Mouse (Mus musculus) G1E (cell line): Measurements from ENCODE around the gene Mcee. TPM values are rescaled to one million over a fixed set of nuclear protein-coding genes. Genes with fewer than 3 reads are reported as not detected.

ENCODE experiments used
- ATAC-seq: 2 replicates; pipeline ENCODE4 v1.8.0; 2016; ENCODE audit warnings: mild to moderate bottlenecking; ENCODE audit not compliant: insufficient number of reproducible peaks, poor library complexity, low FRiP score, severe bottlenecking; ENCODE audit errors: extremely low read depth
- DNase-seq: peaks from one replicate; pipeline ENCODE4 v3.0.0; 2012; ENCODE audit warnings: low spot score
- H3K27me3 ChIP-seq: 2 replicates; pipeline ENCODE4 v1.6.1; 2012; ENCODE audit warnings: mild to moderate bottlenecking, low read length, inconsistent platforms; ENCODE audit not compliant: insufficient read depth
- H3K36me3 ChIP-seq: replicated peaks from 2 replicates; pipeline ENCODE3; 2012; ENCODE audit warnings: mild to moderate bottlenecking, inconsistent platforms
- H3K4me1 ChIP-seq: 2 replicates; pipeline ENCODE4 v1.6.1; 2012; ENCODE audit warnings: low read depth, low read length, inconsistent platforms, mixed read lengths; ENCODE audit not compliant: insufficient read depth
- H3K4me3 ChIP-seq: 2 replicates; pipeline ENCODE4 v1.5.1; 2012; ENCODE audit warnings: low read depth, mild to moderate bottlenecking, inconsistent platforms, low read length, moderate library complexity, mixed read lengths
- H3K9me3 ChIP-seq: replicated peaks from 2 replicates; pipeline ENCODE4 v1.6.1; 2012; ENCODE audit warnings: inconsistent platforms
- CTCF ChIP-seq: IDR thresholded peaks from 2 replicates; pipeline ENCODE4 v1.5.1; 2012; ENCODE audit warnings: low read depth, low read length, inconsistent platforms, mixed read lengths
- GATA1 ChIP-seq: IDR thresholded peaks from 2 replicates; pipeline ENCODE4 v1.6.1; 2012; ENCODE audit warnings: borderline replicate concordance, low read length, inconsistent platforms, mixed read lengths
- GATA2 ChIP-seq: IDR thresholded peaks from 2 replicates; pipeline ENCODE4 v1.6.1; 2012; ENCODE audit warnings: low read depth, low read length, inconsistent platforms, borderline replicate concordance
- POLR2AphosphoS5 ChIP-seq: IDR thresholded peaks from 2 replicates; pipeline ENCODE4 v1.6.1; 2012; ENCODE audit warnings: low read depth, low read length, inconsistent platforms; ENCODE audit not compliant: insufficient replicate concordance
- TAL1 ChIP-seq: conservative IDR thresholded peaks from 2 replicates; pipeline ENCODE4 v1.6.1; 2012; ENCODE audit warnings: low read depth, low read length, inconsistent platforms, mixed read lengths
- polyA plus RNA-seq: library from polyadenylated mRNA; stranded (reverse); fragments of >175 nt; gene quantifications from 2 replicates; pipeline ENCODE4 v1.2.3, GENCODE M21; 2012
- total RNA-seq, 2 experiments: library from RNA; stranded (forward) in 1 of 2; stranded (reverse) in 1 of 2; fragments of 200-1000 nt in 1 of 2; fragments of >200 nt in 1 of 2; fragmentation: Nextera tagmentation in 1 of 2; gene quantifications; 2 replicates each; pipeline ENCODE4 v1.2.3; 2014 to 2017

Mcee gene
- total and polyA plus RNA-seq, 3 experiments = 2.8 to 75.4 (median 39.3) TPM

DNA sequence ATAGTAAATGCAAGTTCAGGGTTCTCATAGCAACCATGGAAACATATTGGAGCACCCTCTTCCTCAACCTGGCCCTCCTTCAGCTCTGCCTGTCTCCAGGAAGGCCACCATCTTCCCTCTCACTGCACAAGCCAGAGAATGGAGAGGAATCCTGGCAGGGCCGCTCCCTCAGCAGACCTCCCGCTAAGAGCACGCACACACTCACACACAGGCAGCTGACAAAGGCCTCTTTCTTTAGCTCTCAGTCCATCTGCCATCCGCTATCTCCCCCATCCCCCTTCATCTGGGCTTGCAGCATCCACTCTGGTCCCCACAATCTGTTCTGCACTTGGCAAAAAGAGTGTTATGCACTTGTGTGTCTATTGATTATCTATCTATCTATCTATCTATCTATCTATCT is 59.0 kb downstream of the Mcee start:
- H3K36me3 ChIP-seq = no peaks in the 10 kb centered on the region
- no peaks in the 10 kb centered on the region for H3K27me3 ChIP-seq
- no peak overlapping the region for H3K4me3 ChIP-seq
- ATAC-seq (no peak), DNase-seq (no peak)
- H3K4me1 ChIP-seq = no peaks in the 10 kb centered on the region
- TF ChIP-seq CTCF = no peak
- no peak for TF ChIP-seq POLR2AphosphoS5
- no peak for TF ChIP-seq GATA1
- TF ChIP-seq TAL1 = no peak
- TF ChIP-seq GATA2 = no peak
- peaks cover 21% of the 10 kb centered on the region for H3K9me3 ChIP-seq

GRCm38 (mm10) chr7:64451861-64452382 is 59.5 kb downstream of the Mcee start:
- H3K9me3 ChIP-seq = peaks cover 21% of the 10 kb centered on the region
- ATAC-seq (no peak), DNase-seq (no peak)

DNA sequence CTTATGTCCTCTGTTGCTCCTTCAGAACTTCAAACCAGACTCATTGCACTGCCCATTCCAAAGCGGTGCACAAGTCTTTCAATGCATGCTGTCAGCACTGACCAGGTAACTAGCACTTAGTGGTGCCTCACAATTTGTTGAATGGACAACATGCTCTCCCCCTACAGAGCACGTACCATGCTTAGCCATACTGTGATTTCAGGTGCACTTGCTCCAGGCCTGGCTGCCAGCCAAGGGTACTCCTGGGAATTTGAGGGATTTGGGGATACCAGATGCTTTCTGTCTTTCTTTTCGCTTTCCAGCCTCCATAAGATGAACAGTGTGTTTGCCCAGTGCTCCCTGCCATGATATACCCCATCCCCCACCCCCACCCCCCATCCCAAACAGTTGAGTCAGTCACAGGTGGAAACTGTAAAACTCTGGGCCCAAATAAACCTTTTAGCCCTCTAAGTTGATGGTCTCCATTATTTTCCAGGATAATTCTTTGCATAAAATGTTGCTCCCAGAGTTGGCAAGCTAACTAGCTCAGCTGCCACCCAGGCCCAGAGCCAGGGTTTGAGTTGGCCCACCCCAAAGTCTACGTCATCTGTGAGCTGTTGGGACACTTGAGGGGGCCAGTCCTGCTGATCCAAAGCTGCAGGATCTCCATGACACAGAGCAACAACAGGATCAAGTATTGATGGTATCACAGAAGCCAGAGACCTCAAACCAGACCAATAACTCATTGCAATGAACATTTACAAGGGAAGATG is 60.2 kb downstream of the Mcee start:
- Histone ChIP-seq H3K4me3 (no peak overlapping the region), H3K4me1 (no peaks in the 10 kb centered on the region), H3K9me3 (peaks cover 17% of the 10 kb centered on the region), H3K27me3 (no peaks in the 10 kb centered on the region), H3K36me3 (no peaks in the 10 kb centered on the region)
- no peak for ATAC-seq
- TF ChIP-seq TAL1 (no peak), CTCF (no peak), POLR2AphosphoS5 (no peak), GATA1 (no peak), GATA2 (no peak)
- no peak for DNase-seq

More at GRCm38 (mm10) chr7:64451861-64452382, 59.5 kb downstream of the Mcee start:
- no peaks in the 10 kb centered on the region for H3K36me3 ChIP-seq
- H3K4me3 ChIP-seq = no peak overlapping the region
- H3K4me1 ChIP-seq = no peaks in the 10 kb centered on the region
- H3K27me3 ChIP-seq = no peaks in the 10 kb centered on the region
- TF ChIP-seq TAL1 = no peak
- TF ChIP-seq POLR2AphosphoS5 = no peak
- TF ChIP-seq GATA2 = no peak
- no peak for TF ChIP-seq GATA1
- TF ChIP-seq CTCF = no peak

DNA sequence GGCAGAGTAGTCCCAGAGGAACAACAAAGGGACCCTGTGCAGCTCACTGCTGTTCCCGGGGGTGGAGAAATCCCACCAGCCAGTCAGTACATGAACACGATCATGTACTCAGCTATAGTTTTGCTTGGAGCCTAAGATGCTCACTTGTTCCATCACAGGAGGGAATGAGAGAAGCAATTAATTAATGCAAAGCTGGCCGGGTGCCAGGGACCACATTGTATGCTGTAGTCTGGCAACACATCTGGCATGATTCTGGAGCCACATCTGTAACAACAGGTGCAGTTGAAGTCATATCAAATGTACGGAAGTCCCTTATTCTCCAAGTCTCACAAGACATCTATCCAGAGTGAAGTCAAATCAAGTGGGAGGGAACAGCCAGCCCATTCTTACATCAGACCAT is 63.8 kb downstream of the Mcee start:
- ATAC-seq = no peak
- no peaks in the 10 kb centered on the region for H3K4me1 ChIP-seq

DNA sequence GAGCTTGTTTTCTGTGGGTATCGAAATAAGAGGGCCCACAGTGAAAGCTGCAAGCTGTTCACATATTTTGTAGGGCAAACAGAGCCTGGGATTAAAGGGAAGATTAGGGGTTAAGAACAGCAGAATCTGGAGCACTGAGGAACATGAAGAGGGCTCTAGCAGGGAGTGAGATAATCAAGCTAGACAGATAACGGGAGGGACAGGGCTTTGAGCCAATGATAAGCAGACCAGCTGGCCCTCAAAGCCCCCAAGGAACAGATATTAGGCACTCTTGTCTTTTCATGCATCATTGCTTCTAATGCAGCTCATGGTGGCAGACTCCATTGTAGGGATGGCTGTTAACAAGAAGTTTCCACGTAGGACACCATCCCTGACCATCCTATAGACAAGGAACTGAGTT is 64.3 kb downstream of the Mcee start:
- no peak for DNase-seq
- Histone ChIP-seq H3K4me1 (no peaks in the 10 kb centered on the region), H3K27me3 (no peaks in the 10 kb centered on the region), H3K4me3 (no peak overlapping the region), H3K36me3 (no peaks in the 10 kb centered on the region), H3K9me3 (peaks cover 8% of the 10 kb centered on the region)
- no peak for ATAC-seq
- no peak for TF ChIP-seq GATA2
- no peak for TF ChIP-seq POLR2AphosphoS5
- no peak for TF ChIP-seq GATA1
- no peak for TF ChIP-seq CTCF
- no peak for TF ChIP-seq TAL1

More for the DNA sequence above, 63.8 kb downstream of the Mcee start:
- H3K27me3 ChIP-seq = no peaks in the 10 kb centered on the region
- no peak for DNase-seq
- no peak for TF ChIP-seq POLR2AphosphoS5
- H3K4me3 ChIP-seq = no peak overlapping the region
- H3K36me3 ChIP-seq = no peaks in the 10 kb centered on the region
- peaks cover 12% of the 10 kb centered on the region for H3K9me3 ChIP-seq

DNA sequence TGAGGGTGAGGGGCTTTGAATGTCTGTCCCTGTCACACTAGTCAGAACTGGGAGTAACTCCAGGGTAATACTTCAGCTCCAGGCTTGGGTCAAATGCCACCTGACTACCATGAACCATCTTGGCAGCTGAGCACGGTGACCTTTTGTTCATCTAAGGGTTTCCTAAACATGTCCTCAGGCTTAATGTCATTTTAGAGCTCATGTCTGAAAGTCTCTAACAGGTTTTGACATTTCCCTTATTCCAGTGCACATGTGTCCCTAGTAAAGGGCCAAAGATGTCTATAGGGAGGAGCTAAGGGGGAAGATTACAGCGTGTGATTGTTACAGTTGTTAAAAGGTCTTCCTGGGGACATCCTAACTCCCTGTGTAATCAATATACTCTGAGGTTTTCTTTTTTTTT is 65.4 kb downstream of the Mcee start:
- H3K36me3 ChIP-seq = no peaks in the 10 kb centered on the region
- no peak for TF ChIP-seq GATA1
- no peak for TF ChIP-seq GATA2
- TF ChIP-seq CTCF = no peak
- no peak for TF ChIP-seq POLR2AphosphoS5
- no peak for TF ChIP-seq TAL1
- H3K9me3 ChIP-seq = peaks cover 10% of the 10 kb centered on the region; the same call in 1 of the 2 replicates
- H3K4me3 ChIP-seq = no peak overlapping the region
- H3K4me1 ChIP-seq = no peaks in the 10 kb centered on the region
- ATAC-seq (no peak), DNase-seq (no peak)
- no peaks in the 10 kb centered on the region for H3K27me3 ChIP-seq

Other genes with a start within 250 kb of the Mcee start
- not detected in 2 replicates for gene Trpm1, start 238.8 kb upstream of the Mcee start, total RNA-seq (2014; fragmentation: Nextera tagmentation)
- 0.55 and 0.64 TPM in 2 replicates for gene Trpm1, start 238.8 kb upstream of the Mcee start, total RNA-seq (2017)
- gene Trpm1, start 238.8 kb upstream of the Mcee start, polyA plus RNA-seq = not detected in 2 replicates
- 11.0 and 18.1 TPM in 2 replicates for gene Mtmr10, start 105.0 kb upstream of the Mcee start, total RNA-seq (2014; fragmentation: Nextera tagmentation)
- gene Mtmr10, start 105.0 kb upstream of the Mcee start, total RNA-seq (2017) = 6.5 and 8.5 TPM in 2 replicates
- 2.6 and 2.9 TPM in 2 replicates for gene Mtmr10, start 105.0 kb upstream of the Mcee start, polyA plus RNA-seq
- gene Fan1, start 18.5 kb upstream of the Mcee start, total RNA-seq (2014; fragmentation: Nextera tagmentation) = 6.2 and 8.1 TPM in 2 replicates
- gene Fan1, start 18.5 kb upstream of the Mcee start, total RNA-seq (2017) = 7.1 and 9.0 TPM in 2 replicates
- 1.5 and 1.8 TPM in 2 replicates for gene Fan1, start 18.5 kb upstream of the Mcee start, polyA plus RNA-seq
- gene Mphosph10, start 339 bp upstream of the Mcee start, total RNA-seq (2014; fragmentation: Nextera tagmentation) = 135 and 150 TPM in 2 replicates
- gene Mphosph10, start 339 bp upstream of the Mcee start, total RNA-seq (2017) = 85.4 and 104 TPM in 2 replicates
- 7.3 and 9.4 TPM in 2 replicates for gene Mphosph10, start 339 bp upstream of the Mcee start, polyA plus RNA-seq
- gene Apba2, start 109.1 kb downstream of the Mcee start, total RNA-seq (2014; fragmentation: Nextera tagmentation) = not detected in 2 replicates
- 0.11 TPM in 1 of 2 replicates, not detected in the other for gene Apba2, start 109.1 kb downstream of the Mcee start, total RNA-seq (2017)
- gene Apba2, start 109.1 kb downstream of the Mcee start, polyA plus RNA-seq = not detected in 2 replicates